Mouse (Mus musculus) CH12.LX (cell line): ENCODE measurements around the gene Cyp17a1. TPM values are rescaled to one million over a fixed set of nuclear protein-coding genes. Genes with fewer than 3 reads are reported as not detected.

Source experiments
- DNase-seq: peaks from one replicate; pipeline ENCODE4 v3.0.0-alpha.2; 2013; ENCODE audit errors: extremely low read depth
- H3K27ac ChIP-seq: 2 replicates; pipeline ENCODE4 v1.5.1; 2012; ENCODE audit warnings: low read depth, mild to moderate bottlenecking, control low read depth, moderate library complexity; ENCODE audit not compliant: insufficient read depth
- H3K27me3 ChIP-seq: replicated peaks from 2 replicates; pipeline ENCODE3; 2012; ENCODE audit warnings: inconsistent platforms
- H3K36me3 ChIP-seq, 2 experiments: replicated peaks in 1 of 2; 2 replicates each; pipeline versions ENCODE3 to v1.6.1; 2012; ENCODE audit warnings: inconsistent platforms in 1 of 2, low read length in 1 of 2, mild to moderate bottlenecking in 1 of 2, mixed read lengths in 1 of 2, moderate library complexity in 1 of 2; ENCODE audit not compliant: control insufficient read depth in 1 of 2, insufficient read depth in 1 of 2
- H3K4me1 ChIP-seq, 2 experiments: 2 replicates each; pipeline ENCODE4 v1.6.1; 2012; ENCODE audit warnings: inconsistent platforms in 1 of 2, moderate library complexity in 1 of 2; ENCODE audit not compliant: insufficient read depth in 2 of 2, control insufficient read depth in 1 of 2
- H3K4me2 ChIP-seq: 2 replicates; pipeline ENCODE4 v1.6.1; 2012; ENCODE audit warnings: low read depth, mild to moderate bottlenecking, control low read depth; ENCODE audit not compliant: poor library complexity, insufficient read depth, severe bottlenecking
- H3K4me3 ChIP-seq, 3 experiments: fragments of 150-350 bp in 1 of 3; sonication (generic) in 1 of 3; replicated peaks in 1 of 3; 2 replicates each; pipeline versions ENCODE3 to v1.5.1; 2011 to 2012; ENCODE audit warnings: low read depth in 2 of 3, low read length in 2 of 3, mild to moderate bottlenecking in 2 of 3, moderate library complexity in 2 of 3, control low read depth in 1 of 3, improper control_type of control experiment in 1 of 3, inconsistent platforms in 1 of 3, mixed read lengths in 1 of 3; ENCODE audit not compliant: poor library complexity in 1 of 3
- H3K79me2 ChIP-seq: replicated peaks from 2 replicates; pipeline ENCODE4 v1.6.1; 2012; ENCODE audit warnings: mild to moderate bottlenecking, moderate library complexity; ENCODE audit not compliant: control insufficient read depth, poor library complexity, insufficient read depth, severe bottlenecking; ENCODE audit errors: extremely low read depth
- H3K9ac ChIP-seq: 2 replicates; pipeline ENCODE4 v1.6.1; 2012; ENCODE audit warnings: low read depth, mild to moderate bottlenecking, control low read depth, moderate library complexity; ENCODE audit not compliant: insufficient read depth
- H3K9me3 ChIP-seq: replicated peaks from 2 replicates; pipeline ENCODE3; 2012; ENCODE audit warnings: low read length, inconsistent platforms, mixed read lengths
- MXI1 ChIP-seq: IDR thresholded peaks from 2 replicates; pipeline ENCODE4 v1.6.1; 2011; ENCODE audit warnings: mild to moderate bottlenecking, low read depth, low read length, improper control_type of control experiment
- dilution Hi-C: fragments of 300-500 bp; cut with MboI; formaldehyde crosslinking; loops from 2 replicates; pipeline ENCODE4 v1.14.3; 2020; ENCODE audit warnings: low sequenced_read_pairs; ENCODE audit not compliant: extremely low pct_unique_long_range_greater_than_20kb, extremely low pct_ligation_motif_present
- in situ Hi-C: fragments of 300-500 bp; cut with MboI; formaldehyde crosslinking; loops from 3 replicates; pipeline ENCODE4 v1.14.3; 2019; ENCODE audit warnings: low sequenced_read_pairs, low pct_ligation_motif_present, low pct_unique_long_range_greater_than_20kb, mixed read lengths
- polyA plus RNA-seq: library from polyadenylated mRNA; unstranded; fragments of >175 nt; gene quantifications from 2 replicates; pipeline ENCODE4 v1.2.1, GENCODE M21; 2012; ENCODE audit warnings: low read depth; ENCODE audit not compliant: insufficient read length
- total RNA-seq, 2 experiments: library from RNA; depleted of rRNA; stranded (reverse); fragments of 300-350 nt in 1 of 2; fragments of >200 nt in 1 of 2; gene quantifications; 2 replicates each; pipeline ENCODE4 v1.2.3; 2012 to 2014

The Cyp17a1 gene
- total and polyA plus RNA-seq, 3 experiments = not detected

GRCm38 (mm10) chr19:46617361-46617760 is 55.6 kb downstream of the Cyp17a1 start:
- no peaks in the 10 kb centered on the region for H3K27me3 ChIP-seq
- H3K36me3 ChIP-seq = peaks cover 25 to 97% of the 10 kb centered on the region in 2 experiments
- no peak for DNase-seq
- H3K9ac ChIP-seq = no peak overlapping the region
- in situ Hi-C loops (no loop called here), dilution Hi-C loops (no loop called here)
- no peak overlapping the region for H3K27ac ChIP-seq
- TF ChIP-seq MXI1 = no peak
- no peaks in the 10 kb centered on the region for H3K9me3 ChIP-seq
- no peak overlapping the region for H3K4me3 ChIP-seq
- H3K79me2 ChIP-seq = no peaks in the 10 kb centered on the region; the same call in none of the 2 replicates
- H3K4me2 ChIP-seq = no peak overlapping the region
- H3K4me1 ChIP-seq = peaks cover 0 to 13% of the 10 kb centered on the region in 2 experiments; a peak in 1 of 4 replicates

Other genes starting within 250 kb of the Cyp17a1 start
- 11.0 and 12.0 TPM in 2 replicates for gene Trim8, start 171.5 kb downstream of the Cyp17a1 start, total RNA-seq (2012; rRNA removed)
- 3.7 and 4.4 TPM in 2 replicates for gene Trim8, start 171.5 kb downstream of the Cyp17a1 start, total RNA-seq (2014; rRNA removed)
- gene Trim8, start 171.5 kb downstream of the Cyp17a1 start, polyA plus RNA-seq = 23.3 and 24.9 TPM in 2 replicates
- gene Arl3, start 100.0 kb downstream of the Cyp17a1 start, total RNA-seq (2012; rRNA removed) = 38.4 and 46.5 TPM in 2 replicates
- 23.7 and 24.1 TPM in 2 replicates for gene Arl3, start 100.0 kb downstream of the Cyp17a1 start, total RNA-seq (2014; rRNA removed)
- 40.4 and 45.3 TPM in 2 replicates for gene Arl3, start 100.0 kb downstream of the Cyp17a1 start, polyA plus RNA-seq
- 8.5 and 9.4 TPM in 2 replicates for gene Sfxn2, start 99.8 kb downstream of the Cyp17a1 start, total RNA-seq (2012; rRNA removed)
- gene Sfxn2, start 99.8 kb downstream of the Cyp17a1 start, total RNA-seq (2014; rRNA removed) = 5.9 and 6.8 TPM in 2 replicates
- 11.1 and 11.8 TPM in 2 replicates for gene Sfxn2, start 99.8 kb downstream of the Cyp17a1 start, polyA plus RNA-seq
- gene Wbp1l, start 74.1 kb downstream of the Cyp17a1 start, total RNA-seq (2012; rRNA removed) = 17.4 and 20.2 TPM in 2 replicates
- 10.6 and 11.6 TPM in 2 replicates for gene Wbp1l, start 74.1 kb downstream of the Cyp17a1 start, total RNA-seq (2014; rRNA removed)
- gene Wbp1l, start 74.1 kb downstream of the Cyp17a1 start, polyA plus RNA-seq = 22.3 and 23.5 TPM in 2 replicates
- 6.0 and 6.6 TPM in 2 replicates for gene Borcs7, start 16.7 kb upstream of the Cyp17a1 start, total RNA-seq (2012; rRNA removed)
- 7.0 and 7.6 TPM in 2 replicates for gene Borcs7, start 16.7 kb upstream of the Cyp17a1 start, total RNA-seq (2014; rRNA removed)
- gene Borcs7, start 16.7 kb upstream of the Cyp17a1 start, polyA plus RNA-seq = 12.5 and 14.5 TPM in 2 replicates
- gene As3mt, start 34.3 kb upstream of the Cyp17a1 start, total RNA-seq (2012; rRNA removed) = 30.7 and 34.4 TPM in 2 replicates
- 43.3 and 50.1 TPM in 2 replicates for gene As3mt, start 34.3 kb upstream of the Cyp17a1 start, total RNA-seq (2014; rRNA removed)
- gene As3mt, start 34.3 kb upstream of the Cyp17a1 start, polyA plus RNA-seq = 47.7 and 52.1 TPM in 2 replicates
- 3.1 and 3.7 TPM in 2 replicates for gene Cnnm2, start 88.4 kb upstream of the Cyp17a1 start, total RNA-seq (2012; rRNA removed)
- 1.8 and 2.4 TPM in 2 replicates for gene Cnnm2, start 88.4 kb upstream of the Cyp17a1 start, total RNA-seq (2014; rRNA removed)
- gene Cnnm2, start 88.4 kb upstream of the Cyp17a1 start, polyA plus RNA-seq = 1.8 and 2.6 TPM in 2 replicates